Mouse (Mus musculus) erythroblast, embryonic 14.5 days (primary cell): ENCODE measurements around the gene Qtrt2. TPM values are rescaled to one million over a fixed set of nuclear protein-coding genes. Genes with fewer than 3 reads are reported as not detected.

Experiments used
- H3K27me3 ChIP-seq: 2 replicates; pipeline ENCODE4 v1.6.1; 2012; ENCODE audit warnings: inconsistent platforms; ENCODE audit not compliant: control insufficient read depth
- H3K36me3 ChIP-seq: 2 replicates; pipeline ENCODE4 v1.6.1; 2012; ENCODE audit warnings: mild to moderate bottlenecking, inconsistent platforms; ENCODE audit not compliant: control insufficient read depth
- H3K4me1 ChIP-seq: 2 replicates; pipeline ENCODE4 v1.6.1; 2012; ENCODE audit warnings: inconsistent platforms; ENCODE audit not compliant: control insufficient read depth
- H3K4me3 ChIP-seq: replicated peaks from 2 replicates; pipeline ENCODE3; 2012; ENCODE audit warnings: moderate library complexity, mild to moderate bottlenecking, inconsistent platforms
- H3K9me3 ChIP-seq: 2 replicates; pipeline ENCODE4 v1.6.1; 2012; ENCODE audit warnings: low read length, inconsistent platforms, mixed read lengths; ENCODE audit not compliant: control insufficient read depth
- GATA1 ChIP-seq: IDR thresholded peaks from 2 replicates; pipeline ENCODE4 v1.6.1; 2012; ENCODE audit warnings: low read length, inconsistent platforms, mixed read lengths
- TAL1 ChIP-seq: IDR thresholded peaks from 3 replicates; pipeline ENCODE4 v1.6.1; 2012; ENCODE audit warnings: low read length, inconsistent platforms, mixed read lengths
- polyA plus RNA-seq: library from polyadenylated mRNA; stranded (reverse); fragments of >175 nt; gene quantifications from 2 replicates; pipeline ENCODE4 v1.2.3, GENCODE M21; 2012

The Qtrt2 gene
- polyA plus RNA-seq, 1 experiment, result 0.04 TPM

GRCm38 (mm10) chr16:43963291-43963690, 36.7 kb upstream of the Qtrt2 start:
- Histone ChIP-seq H3K36me3 (peaks cover 3% of the 10 kb centered on the region), H3K4me3 (no peak overlapping the region), H3K27me3 (no peaks in the 10 kb centered on the region), H3K9me3 (no peaks in the 10 kb centered on the region), H3K4me1 (no peaks in the 10 kb centered on the region)
- no peak for TF ChIP-seq GATA1
- no peak for TF ChIP-seq TAL1

- TF ChIP-seq TAL1 (no peak), GATA1 (no peak)
- Histone ChIP-seq H3K9me3 (no peaks in the 10 kb centered on the region), H3K4me1 (no peaks in the 10 kb centered on the region), H3K36me3 (peaks cover 3% of the 10 kb centered on the region), H3K27me3 (no peaks in the 10 kb centered on the region), H3K4me3 (no peak overlapping the region)
These were observed 31.4 kb upstream of the Qtrt2 start for GRCm38 (mm10) chr16:43958038-43958437.

- TF ChIP-seq TAL1, result no peak
- no peak for TF ChIP-seq GATA1
- H3K27me3 ChIP-seq, result no peaks in the 10 kb centered on the region
- no peaks in the 10 kb centered on the region; the same call in 1 of the 2 replicates for H3K36me3 ChIP-seq
- no peak overlapping the region for H3K4me3 ChIP-seq
- no peaks in the 10 kb centered on the region for H3K4me1 ChIP-seq
- H3K9me3 ChIP-seq, result no peaks in the 10 kb centered on the region
These were observed 28.3 kb upstream of the Qtrt2 start for GRCm38 (mm10) chr16:43954913-43955312.

- H3K4me1 ChIP-seq, result no peaks in the 10 kb centered on the region
- H3K4me3 ChIP-seq, result no peak overlapping the region
- no peaks in the 10 kb centered on the region for H3K36me3 ChIP-seq
- TF ChIP-seq TAL1 (no peak), GATA1 (no peak)
- no peaks in the 10 kb centered on the region for H3K27me3 ChIP-seq
- no peaks in the 10 kb centered on the region for H3K9me3 ChIP-seq
These were observed 25.0 kb upstream of the Qtrt2 start for GRCm38 (mm10) chr16:43951591-43951990.

- H3K36me3 ChIP-seq, result no peaks in the 10 kb centered on the region
- H3K9me3 ChIP-seq, result no peaks in the 10 kb centered on the region
- no peak for TF ChIP-seq TAL1
- TF ChIP-seq GATA1, result no peak
- H3K4me1 ChIP-seq, result no peaks in the 10 kb centered on the region
- H3K4me3 ChIP-seq, result no peak overlapping the region
- H3K27me3 ChIP-seq, result no peaks in the 10 kb centered on the region
These were observed 19.3 kb upstream of the Qtrt2 start for GRCm38 (mm10) chr16:43945869-43946268.

- TF ChIP-seq GATA1 (no peak), TAL1 (no peak)
- Histone ChIP-seq H3K4me3 (no peak overlapping the region), H3K27me3 (no peaks in the 10 kb centered on the region), H3K36me3 (no peaks in the 10 kb centered on the region), H3K9me3 (no peaks in the 10 kb centered on the region), H3K4me1 (no peaks in the 10 kb centered on the region)
These were observed 18.7 kb upstream of the Qtrt2 start for GRCm38 (mm10) chr16:43945351-43945750.

GRCm38 (mm10) chr16:43940846-43941245, 14.2 kb upstream of the Qtrt2 start:
- no peaks in the 10 kb centered on the region for H3K4me1 ChIP-seq
- no peaks in the 10 kb centered on the region for H3K36me3 ChIP-seq
- no peak for TF ChIP-seq GATA1
- TF ChIP-seq TAL1, result no peak
- H3K27me3 ChIP-seq, result no peaks in the 10 kb centered on the region
- no peaks in the 10 kb centered on the region for H3K9me3 ChIP-seq
- no peak overlapping the region for H3K4me3 ChIP-seq

- Histone ChIP-seq H3K4me3 (no peak overlapping the region), H3K27me3 (no peaks in the 10 kb centered on the region), H3K4me1 (no peaks in the 10 kb centered on the region), H3K9me3 (no peaks in the 10 kb centered on the region), H3K36me3 (no peaks in the 10 kb centered on the region; the same call in 1 of the 2 replicates)
- TF ChIP-seq TAL1 (no peak), GATA1 (no peak)
These were observed 9.3 kb upstream of the Qtrt2 start for GRCm38 (mm10) chr16:43935892-43936291.

- TF ChIP-seq GATA1 (no peak), TAL1 (no peak)
- H3K27me3 ChIP-seq, result no peaks in the 10 kb centered on the region
- H3K36me3 ChIP-seq, result no peaks in the 10 kb centered on the region; the same call in 1 of the 2 replicates
- no peaks in the 10 kb centered on the region for H3K9me3 ChIP-seq
- H3K4me1 ChIP-seq, result no peaks in the 10 kb centered on the region
- no peak overlapping the region for H3K4me3 ChIP-seq
These were observed 8.8 kb upstream of the Qtrt2 start for GRCm38 (mm10) chr16:43935367-43935766.

- no peaks in the 10 kb centered on the region for H3K4me1 ChIP-seq
- no peaks in the 10 kb centered on the region; the same call in 1 of the 2 replicates for H3K36me3 ChIP-seq
- no peak overlapping the region for H3K4me3 ChIP-seq
- no peaks in the 10 kb centered on the region for H3K27me3 ChIP-seq
- no peaks in the 10 kb centered on the region for H3K9me3 ChIP-seq
- TF ChIP-seq GATA1, result no peak
- no peak for TF ChIP-seq TAL1
These were observed 8.2 kb upstream of the Qtrt2 start for GRCm38 (mm10) chr16:43934856-43935255.
